Mouse (Mus musculus) ovary, postnatal 10 days (tissue): ENCODE measurements at regions not wholly inside any gene's neighbourhood (a gene's known extent, or its start where the extent isn't known, plus 50 kb on each side); places are given as distances from the start of the nearest gene placed in this dataset.

Experiments
- DNase-seq: peaks from one replicate; pipeline ENCODE4 v3.0.0; 2022; ENCODE audit warnings: low spot score

DNA sequence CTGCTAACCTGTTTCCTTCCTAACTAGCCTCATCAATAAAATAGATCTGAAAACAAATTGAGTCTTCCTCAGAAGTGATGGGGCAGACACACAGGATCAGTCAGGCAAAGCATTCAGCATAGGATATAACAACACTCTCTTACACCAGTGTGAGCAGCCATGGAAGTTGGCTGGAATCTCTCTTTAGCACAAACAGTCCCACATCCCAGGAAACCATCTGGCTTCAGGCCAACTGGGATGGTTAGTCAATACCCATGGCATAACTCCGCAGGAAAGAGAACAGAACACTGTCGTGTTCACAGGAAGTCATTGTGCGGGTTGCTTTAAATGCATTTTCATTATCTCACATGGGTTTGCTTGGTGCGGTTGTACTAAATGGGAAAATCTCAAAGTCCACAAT lies 256.2 kb upstream of the Rag2 start:
- no peak for DNase-seq

DNA sequence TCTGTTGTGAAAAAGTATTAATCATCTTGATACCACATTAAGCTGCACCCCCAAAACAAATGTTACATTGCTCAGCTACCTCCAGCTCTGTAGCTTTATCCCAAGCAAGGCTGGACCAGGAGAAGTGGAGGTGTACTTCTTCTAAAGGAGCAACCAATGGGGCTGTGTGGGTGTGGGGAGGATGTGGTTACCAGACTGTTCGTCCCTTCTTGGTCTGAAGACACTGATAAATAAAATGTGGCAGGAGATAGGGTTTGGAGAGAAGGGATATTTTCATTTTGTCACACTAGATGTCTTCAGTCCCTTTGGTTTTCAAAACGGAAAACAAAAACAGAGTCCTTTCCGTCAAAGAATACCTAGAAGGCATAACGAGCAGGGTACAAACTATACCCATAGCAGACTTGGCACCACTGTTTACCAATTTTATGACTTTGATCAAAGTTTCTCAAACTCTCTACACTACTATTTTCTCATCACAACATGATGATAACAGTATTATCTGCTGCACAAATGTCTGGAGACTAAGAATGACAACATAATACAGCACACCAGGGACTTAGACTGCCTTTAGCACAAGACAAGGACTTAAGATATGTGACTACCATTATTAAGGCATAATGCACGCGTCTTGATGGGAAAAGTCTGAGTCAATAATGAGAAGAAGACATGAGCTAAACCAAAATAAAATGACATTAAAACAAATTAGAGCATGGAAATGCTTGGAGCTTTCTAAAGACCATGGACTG lies 253.4 kb upstream of the Rag2 start:
- no peak for DNase-seq

DNA sequence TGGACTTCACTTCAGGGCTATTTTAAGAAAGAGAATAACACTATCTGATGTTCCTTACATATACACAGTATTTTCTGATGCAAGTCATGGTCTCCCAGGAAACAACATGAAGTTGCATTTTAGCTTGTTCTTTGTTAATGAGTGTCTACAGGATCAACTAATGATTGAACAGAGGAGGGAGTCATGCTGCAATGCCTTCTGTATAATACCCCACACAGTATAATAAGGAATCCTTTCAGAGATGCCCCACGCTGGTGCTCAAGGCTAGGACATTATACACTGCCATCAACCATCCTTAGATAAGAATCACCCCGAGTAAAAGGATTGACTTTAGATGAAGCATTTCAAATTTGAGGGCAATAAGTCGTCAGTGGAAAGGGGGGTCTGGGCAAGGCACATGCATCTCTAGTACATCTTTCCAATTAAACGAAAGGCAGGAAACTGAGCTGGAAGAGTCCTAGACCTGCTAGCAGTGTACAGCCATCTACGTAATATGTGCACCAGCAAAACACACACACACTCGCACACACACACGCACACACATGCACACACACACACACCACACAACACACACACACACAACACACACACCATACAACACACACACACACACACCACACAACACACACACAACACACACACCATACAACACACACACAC lies 252.6 kb upstream of the Rag2 start:
- DNase-seq = no peak

DNA sequence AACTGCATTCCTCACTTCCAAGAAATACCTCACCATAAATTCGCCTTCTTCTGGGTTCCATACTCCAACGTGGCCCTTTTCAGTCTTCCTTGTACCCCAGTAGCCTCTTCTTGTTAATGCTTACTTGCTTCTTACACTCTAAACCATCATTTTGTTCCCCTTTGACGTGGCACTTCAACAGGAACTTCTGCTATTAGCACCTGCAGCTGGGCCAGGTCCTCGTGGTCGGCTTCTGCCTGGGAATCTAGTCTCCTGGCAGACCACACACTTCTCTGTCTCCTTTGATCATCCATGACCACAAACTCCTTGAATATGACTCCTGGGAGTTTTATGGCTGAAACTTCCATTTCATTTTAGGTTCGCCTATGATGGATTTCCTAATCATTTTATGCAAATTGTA lies 243.9 kb upstream of the Rag2 start:
- no peak for DNase-seq

DNA sequence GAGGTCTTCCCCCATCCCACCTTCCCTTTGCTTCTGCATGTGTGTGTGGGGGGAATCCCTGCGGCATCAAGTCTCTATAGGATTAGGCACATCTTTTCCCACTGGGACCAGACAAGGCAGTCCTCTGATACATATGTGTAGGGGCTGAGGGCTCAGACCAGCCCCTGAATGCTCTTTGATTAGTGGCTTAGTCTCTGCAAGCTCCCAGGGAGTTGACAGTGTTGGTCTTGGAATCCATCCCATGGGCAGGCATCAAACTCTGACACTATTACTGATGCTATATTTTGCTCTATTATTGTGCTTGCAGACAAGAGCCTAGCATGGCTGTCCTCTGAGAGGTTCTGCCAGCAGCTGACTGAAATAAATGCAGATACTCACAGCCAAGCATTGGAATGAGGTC lies 209.5 kb upstream of the Rag2 start:
- DNase-seq = no peak

DNA sequence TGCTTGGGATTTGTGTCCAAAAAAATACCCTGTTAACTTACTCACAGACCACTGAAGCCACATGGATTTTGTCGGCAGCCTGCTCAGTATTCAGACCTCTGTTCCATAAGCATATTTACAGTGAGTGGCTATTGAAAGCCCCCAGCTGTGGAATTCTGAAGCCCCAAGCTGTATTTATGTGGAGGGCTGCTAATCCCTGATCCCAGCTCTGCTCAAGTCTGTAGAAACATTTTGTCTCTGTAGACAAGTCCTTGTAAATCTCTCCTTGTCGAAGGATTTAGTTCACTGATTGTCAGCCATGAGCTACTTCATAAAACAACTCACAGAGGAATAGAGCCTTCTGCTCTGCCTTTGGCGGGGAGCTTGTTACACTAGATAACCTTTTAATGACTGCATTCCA lies 207.8 kb upstream of the Rag2 start:
- DNase-seq = no peak

DNA sequence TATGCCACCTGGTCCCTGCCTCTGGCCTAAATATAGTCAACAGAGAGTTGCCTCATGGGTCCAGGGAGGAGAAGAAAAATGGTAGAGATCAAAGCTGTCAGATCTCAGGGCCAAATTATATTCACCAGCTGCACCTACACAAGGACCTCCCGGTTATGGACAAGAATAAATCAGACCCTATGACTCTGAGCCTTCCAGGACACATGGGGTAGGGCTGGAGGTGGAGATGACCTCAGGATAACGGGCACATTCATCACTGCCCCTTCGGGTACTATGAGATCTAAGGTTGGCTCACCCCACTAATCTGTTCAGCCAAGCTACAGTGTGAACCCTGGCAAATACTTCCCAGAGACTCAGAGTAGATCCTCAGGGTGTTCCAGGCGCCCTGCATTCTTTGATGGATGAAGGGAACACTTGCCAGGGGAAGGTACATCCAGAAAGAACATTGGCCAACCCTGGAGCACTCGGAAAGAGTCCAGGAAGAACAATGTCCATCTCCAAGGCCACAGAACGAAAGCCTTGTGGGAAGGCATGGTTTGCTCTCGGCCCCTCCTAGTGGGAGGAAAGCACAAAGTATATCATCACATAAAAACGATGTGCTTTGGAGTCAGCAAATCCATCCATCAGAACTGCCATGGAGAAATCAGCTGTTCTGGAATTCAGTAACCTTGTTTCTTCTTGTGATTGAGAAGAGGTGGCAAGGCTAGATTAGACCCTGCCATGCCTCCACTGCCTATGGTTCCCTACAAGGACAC lies 191.2 kb upstream of the Rag2 start:
- no peak for DNase-seq

DNA sequence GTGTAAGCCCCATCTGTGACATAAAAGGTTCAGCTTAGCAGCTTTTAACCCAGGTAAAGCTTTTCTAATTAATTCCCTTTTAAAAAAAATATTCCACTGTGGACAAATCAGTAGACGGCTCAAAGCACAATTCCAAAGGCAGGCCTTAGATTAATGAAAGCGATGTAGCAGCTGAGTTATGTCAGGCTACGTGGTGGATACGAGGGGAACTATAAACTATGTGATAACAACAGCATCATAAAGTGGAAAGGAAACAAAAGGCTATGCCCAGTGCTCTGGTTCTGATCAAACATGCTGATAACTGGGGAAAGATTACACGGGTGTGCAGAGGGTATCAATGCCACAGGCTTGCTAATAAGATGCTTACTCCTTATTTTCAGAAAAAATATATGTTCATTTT lies 184.3 kb upstream of the Rag2 start:
- no peak for DNase-seq

DNA sequence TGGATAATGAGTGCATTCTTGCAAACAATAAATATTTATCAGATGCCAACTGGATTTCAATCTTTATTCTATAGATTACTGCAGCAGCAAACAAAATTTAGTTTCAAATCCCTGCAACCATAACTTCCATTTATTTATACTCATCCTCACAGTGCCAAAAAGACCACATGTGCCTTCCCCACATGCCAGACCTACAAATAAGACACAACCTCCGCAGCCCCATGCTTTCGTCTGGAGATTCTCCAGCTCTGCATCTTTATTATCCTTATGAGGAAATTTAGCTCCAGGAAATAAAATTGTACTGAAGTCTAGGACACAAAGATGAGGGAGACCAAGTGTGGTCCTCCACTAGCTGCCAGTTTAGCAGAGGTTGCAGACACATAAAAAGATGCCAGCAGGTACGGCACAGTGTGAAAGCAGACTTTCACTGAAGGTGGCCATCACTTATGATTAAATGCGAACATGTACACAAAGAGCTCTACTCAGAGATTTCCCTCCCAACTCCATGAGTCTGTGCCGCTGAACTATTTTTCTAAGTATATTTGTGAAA lies 183.4 kb upstream of the Rag2 start:
- no peak for DNase-seq

DNA sequence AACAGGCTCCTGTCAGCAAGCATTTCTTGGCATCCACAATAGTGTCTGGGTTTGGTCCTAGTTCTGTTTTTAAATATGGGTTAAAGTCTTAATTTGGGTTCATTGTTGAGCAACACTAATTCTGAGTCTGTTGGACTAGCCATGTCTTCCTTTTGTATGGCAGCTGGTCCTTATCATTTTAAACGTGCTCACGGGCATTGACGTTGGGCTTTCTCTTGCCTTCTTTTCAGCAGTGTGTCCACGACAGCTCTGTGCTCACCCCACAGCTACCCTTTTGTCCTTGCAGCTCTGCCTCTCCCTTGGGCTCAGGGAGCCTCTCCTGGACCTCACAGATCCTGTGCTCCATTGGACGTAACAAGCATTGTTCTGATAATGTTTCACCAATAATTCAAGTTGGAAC lies 168.9 kb upstream of the Rag2 start:
- no peak for DNase-seq

DNA sequence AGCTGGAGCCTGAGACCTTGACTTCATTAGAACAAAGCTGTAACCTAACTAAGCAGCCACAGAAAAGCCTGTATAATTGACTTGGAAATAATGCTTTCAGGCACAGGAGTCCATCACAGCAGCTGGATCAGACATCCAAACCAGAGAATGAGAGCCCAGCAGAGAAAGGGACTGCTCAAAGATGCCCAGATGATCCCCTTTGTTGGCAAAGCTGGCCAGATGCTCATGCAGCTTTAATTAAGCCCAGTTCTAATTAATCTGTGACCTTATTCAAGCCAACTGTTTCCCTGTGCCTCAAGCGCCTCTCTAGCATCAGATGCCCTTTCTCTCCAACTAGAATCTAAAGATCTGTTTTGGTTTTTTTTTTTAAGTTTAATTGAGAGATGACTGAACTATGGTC lies 165.6 kb upstream of the Rag2 start:
- DNase-seq = no peak

DNA sequence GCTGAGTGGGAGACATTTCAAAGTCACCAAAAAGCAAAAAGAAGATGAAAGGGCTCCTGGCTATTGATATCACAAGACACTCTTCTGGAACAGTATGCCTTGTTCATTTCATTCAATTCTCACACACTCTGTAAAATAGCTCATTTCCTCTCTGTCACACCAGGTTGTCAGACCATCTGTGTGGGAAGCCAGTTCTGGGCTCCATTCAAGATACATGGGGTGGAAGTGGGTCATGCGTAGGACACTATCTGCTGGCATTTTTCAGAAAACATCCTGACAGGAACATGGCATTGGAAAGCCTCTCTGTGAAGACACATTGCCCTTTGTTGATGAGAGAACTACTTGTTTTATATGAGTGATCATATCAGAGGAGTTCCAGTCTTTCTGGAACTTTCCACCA lies 162.1 kb upstream of the Rag2 start:
- no peak for DNase-seq

DNA sequence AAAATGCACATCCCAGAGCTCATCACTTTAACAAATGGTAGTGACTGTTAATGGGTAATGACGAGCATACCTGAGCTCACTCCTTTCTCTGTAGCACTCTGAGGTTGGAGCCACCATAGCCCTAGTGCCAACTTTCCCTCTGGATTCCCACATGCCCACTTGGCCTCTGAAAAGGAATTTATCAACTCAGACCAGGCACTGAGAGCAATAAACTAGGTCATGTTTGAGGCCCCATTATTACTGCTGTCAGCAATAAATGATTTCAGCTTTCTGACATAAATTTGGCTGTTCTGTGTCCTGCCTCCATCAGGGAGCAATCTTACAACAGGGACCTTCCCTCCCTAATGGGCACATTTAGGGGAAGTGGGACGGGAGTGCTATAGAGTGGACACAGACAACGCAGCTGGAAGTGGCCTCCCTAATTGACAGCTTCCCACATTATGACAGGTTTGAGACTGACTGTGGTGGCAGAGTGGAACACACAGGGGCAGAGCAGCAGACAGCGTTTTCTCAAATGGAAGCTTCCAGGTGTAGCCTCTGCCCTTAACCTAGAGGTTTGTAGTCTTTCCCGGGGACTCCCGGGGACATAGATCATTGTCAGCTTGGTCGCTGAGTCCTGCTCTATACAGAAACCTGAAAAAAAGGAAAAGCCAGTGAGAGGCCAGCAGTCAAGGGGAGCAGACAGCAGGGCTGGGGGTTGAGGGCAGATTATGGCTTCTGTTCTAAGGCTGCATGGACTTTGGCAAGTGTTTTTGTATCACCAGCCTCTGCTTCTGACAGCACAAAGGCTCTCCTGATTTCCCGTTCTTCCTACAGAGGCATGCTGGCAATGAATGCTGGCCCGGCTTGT lies 160.0 kb upstream of the Rag2 start:
- DNase-seq = no peak

DNA sequence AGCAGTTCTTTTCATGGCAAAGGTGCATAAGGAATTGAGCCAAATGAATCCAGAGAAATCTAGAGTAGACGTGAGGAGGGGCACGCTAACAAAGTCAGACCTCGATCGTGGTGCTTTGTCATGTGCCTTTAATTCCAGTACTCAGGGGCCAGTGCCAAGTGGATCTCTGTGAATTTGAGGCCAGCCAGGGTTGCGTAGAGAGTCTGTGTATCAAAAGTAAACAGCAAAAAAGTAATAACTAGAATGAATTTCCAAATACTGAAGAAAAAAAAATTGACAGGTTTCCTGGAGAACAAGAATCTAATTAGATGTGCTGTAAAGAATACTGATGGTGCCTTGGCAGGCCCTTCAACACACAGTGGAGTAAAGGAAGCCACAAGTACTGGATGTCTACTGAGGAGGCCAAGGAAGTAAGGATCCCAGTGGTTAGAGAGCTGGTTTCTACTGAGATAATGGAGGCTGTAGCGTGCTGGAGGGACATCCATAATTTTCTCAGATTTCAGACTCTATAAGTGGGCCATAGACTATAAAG lies 153.9 kb upstream of the Rag2 start:
- DNase-seq = no peak

DNA sequence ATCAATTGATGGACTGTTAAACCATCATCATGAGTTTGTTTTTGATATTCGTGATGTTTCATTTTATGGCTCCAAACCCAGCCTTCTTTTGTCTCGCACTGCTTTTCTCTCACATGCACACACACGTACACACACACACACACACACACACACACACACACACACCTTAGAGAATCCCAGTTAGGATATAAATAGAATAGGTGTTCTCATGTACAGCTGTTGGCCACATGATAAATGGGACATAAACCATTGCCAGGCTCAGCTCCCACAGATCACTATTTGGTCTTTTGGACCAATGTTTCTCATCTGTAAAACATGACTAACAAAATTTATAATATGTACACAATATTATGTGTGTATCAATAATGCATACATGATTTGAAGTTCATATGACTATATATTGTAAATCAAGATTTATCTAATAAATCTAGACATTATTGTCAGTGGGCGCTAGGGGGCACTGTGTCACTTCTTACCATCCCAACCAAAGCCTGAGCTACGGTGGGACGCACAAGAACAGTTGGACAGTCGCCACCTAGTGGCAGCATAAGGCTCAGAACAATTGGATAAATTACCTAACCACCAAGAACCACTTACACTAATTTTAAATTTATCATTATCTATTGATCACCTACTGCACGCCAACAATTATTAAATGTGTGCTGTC lies 151.9 kb upstream of the Rag2 start:
- peak; percentile 36 for DNase-seq

DNA sequence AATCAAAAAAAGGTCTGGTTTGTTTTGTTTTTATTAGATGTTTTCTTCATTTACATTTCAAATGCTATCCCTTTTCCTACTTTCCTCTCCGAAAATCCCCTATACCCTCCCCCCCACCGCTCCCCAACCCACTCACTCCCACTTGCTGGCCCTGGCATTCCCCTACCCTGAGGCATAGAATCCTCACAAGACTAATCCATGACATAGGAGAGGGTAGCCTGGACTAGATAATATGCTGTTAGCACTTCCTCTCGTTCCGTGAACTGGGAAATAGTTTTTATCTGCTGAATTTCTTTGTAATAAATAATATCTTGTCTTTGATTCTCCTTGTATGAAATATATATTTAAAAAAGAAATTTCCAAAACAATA lies 151.4 kb upstream of the Rag2 start:
- no peak for DNase-seq

DNA sequence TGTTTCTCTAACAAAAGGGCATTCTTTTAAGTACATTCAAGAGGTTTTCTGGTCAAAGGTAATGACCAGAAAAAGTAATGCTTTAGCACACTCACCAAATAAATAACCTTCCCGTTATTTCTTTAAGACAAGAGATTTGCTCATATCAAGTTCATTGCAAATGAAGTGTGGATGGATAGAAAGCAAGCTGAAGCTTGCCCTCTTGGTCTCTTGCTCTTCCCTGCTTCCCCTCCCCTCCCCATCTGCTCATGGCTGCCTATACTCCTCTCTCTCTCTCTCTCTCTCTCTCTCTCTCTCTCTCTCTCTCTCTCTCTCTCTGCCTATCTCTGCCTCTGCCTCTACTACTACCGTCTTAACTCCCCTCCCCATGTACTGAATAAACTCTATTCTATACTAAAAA lies 147.7 kb upstream of the Rag2 start:
- no peak for DNase-seq

DNA sequence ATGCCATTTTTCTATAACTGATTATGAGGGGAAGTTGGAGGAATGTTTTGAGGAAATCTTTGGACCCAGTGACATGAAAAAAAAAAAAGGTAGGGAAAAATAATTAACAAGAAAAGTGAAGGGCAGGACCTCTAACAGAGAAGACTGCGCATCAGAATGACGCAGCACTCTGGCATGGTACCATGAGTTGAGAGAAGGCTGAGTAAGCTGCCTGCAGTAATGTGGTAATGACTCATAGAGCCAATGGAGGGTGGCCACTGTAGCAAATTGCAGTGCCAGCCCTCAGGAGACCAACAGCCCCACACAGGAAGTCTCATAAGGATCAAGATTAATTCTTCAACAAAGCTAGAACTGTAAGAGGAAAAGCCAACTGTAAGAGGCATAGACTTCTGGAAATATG lies 134.3 kb upstream of the Rag2 start:
- no peak for DNase-seq

DNA sequence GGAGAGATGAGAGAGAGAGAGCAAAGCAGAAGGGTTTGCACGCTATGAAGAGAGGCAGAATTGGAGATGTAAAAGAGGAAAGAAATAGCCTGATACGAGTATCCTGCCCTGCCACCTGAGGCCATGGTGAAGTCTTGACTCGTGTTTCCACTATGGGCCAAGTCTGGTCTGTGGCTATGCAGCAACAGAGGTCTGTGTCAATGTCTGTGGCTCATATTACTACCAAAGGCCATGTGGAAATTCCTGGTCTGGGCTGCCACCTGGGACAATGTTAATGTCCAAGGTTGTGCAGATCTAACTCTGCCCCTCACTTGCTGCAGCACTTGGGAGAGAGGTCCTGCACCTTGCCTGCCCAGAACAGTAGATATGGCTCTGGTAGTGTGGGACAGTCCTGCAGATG lies 132.8 kb upstream of the Rag2 start:
- no peak for DNase-seq

DNA sequence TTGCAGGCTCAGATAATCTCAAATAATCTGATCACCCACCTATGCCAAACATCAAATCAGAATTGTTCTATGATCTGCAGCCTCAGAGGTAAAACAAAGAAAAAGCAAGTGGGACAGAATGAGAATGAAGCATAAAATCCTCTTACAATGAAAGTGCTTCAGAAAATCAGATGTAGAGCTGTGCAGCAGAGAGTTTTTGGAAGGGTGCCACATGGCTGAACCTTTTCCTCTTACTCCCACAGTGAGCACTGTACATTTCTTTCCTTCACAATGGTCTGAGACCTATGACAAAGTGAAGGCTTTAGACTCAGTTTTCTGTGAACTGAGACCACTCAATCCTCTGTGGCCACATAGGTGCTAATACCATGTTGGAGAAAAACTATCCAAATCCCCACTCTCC lies 116.4 kb upstream of the Rag2 start:
- DNase-seq = no peak
